Mouse (Mus musculus) liver, embryonic 14 days (tissue): ENCODE data around the gene Htra2. TPM values are rescaled to one million over a fixed set of nuclear protein-coding genes. Genes with fewer than 3 reads are reported as not detected.

Experiments
- polyA plus RNA-seq: library from polyadenylated mRNA; depleted of rRNA; stranded (reverse); fragments of >200 nt; gene quantifications from 2 replicates; pipeline ENCODE4 v1.2.3, GENCODE M21; 2012; rRNA removed

Gene Htra2
- 71.6 and 81.9 TPM in 2 replicates for polyA plus RNA-seq

GRCm38 (mm10) chr6:83054871-83055431 is at the start of gene Htra2:
Gene Htra2, minus strand, starts transcription at chr6:83055273.

GRCm38 (mm10) chr6:83101316-83101687 is 46.2 kb upstream of the Htra2 start, which contains the start of the genes Ccdc142 and Gm42688:
Gene Ccdc142, plus strand, starts transcription at chr6:83101601.
Gene Gm42688, plus strand, starts transcription at chr6:83101617.

GRCm38 (mm10) chr6:83086121-83087035 is 31.3 kb upstream of the Htra2 start, which contains the start of gene Lbx2:
Gene Lbx2, plus strand, starts transcription at chr6:83086367.

GRCm38 (mm10) chr6:83077630-83078323 is 22.7 kb upstream of the Htra2 start, which contains the start of gene Pcgf1:
Gene Pcgf1, plus strand, starts transcription at chr6:83077869.

GRCm38 (mm10) chr6:83070247-83070310 is 15.0 kb upstream of the Htra2 start, which contains the start of gene Tlx2:
Gene Tlx2, minus strand, starts transcription at chr6:83070293.

GRCm38 (mm10) chr6:83057790-83058189 is 2.7 kb upstream of the Htra2 start, which contains the start of gene Dqx1:
Gene Dqx1, plus strand, starts transcription at chr6:83057844.

GRCm38 (mm10) chr6:83054074-83054851 is 810 bp downstream of the Htra2 start, which contains the start of gene Aup1:
Gene Aup1, plus strand, starts transcription at chr6:83054521.

GRCm38 (mm10) chr6:83033249-83034185 is 21.6 kb downstream of the Htra2 start, which contains the start of the genes Dok1 and Loxl3:
Gene Dok1, minus strand, starts transcription at chr6:83033471.
Gene Loxl3, plus strand, starts transcription at chr6:83034173.

Other genes starting within 250 kb of the Htra2 start
- 0.02 and 0.05 TPM in 2 replicates for gene Sema4f, start 115.5 kb downstream of the Htra2 start, polyA plus RNA-seq
- gene M1ap, start 108.4 kb downstream of the Htra2 start, polyA plus RNA-seq = 7.5 and 8.6 TPM in 2 replicates
- gene Dok1, start 21.8 kb downstream of the Htra2 start, polyA plus RNA-seq = 13.6 and 15.5 TPM in 2 replicates
- gene Loxl3, start 21.1 kb downstream of the Htra2 start, polyA plus RNA-seq = 1.2 and 1.5 TPM in 2 replicates
- gene Aup1, start 752 bp downstream of the Htra2 start, polyA plus RNA-seq = 147 and 167 TPM in 2 replicates
- gene Dqx1, start 2.6 kb upstream of the Htra2 start, polyA plus RNA-seq = 6.2 and 8.0 TPM in 2 replicates
- gene Tlx2, start 15.0 kb upstream of the Htra2 start, polyA plus RNA-seq = not detected in 2 replicates
- gene Pcgf1, start 22.6 kb upstream of the Htra2 start, polyA plus RNA-seq = 18.8 and 20.7 TPM in 2 replicates
- gene Lbx2, start 31.1 kb upstream of the Htra2 start, polyA plus RNA-seq = 0.18 and 0.19 TPM in 2 replicates
- gene Ccdc142, start 46.3 kb upstream of the Htra2 start, polyA plus RNA-seq = 1.0 and 1.1 TPM in 2 replicates
- gene Gm42688, start 46.3 kb upstream of the Htra2 start, polyA plus RNA-seq = 2.1 TPM in 2 replicates
- 55.1 and 55.3 TPM in 2 replicates for gene Mrpl53, start 53.8 kb upstream of the Htra2 start, polyA plus RNA-seq
- 32.2 and 34.8 TPM in 2 replicates for gene Mogs, start 60.2 kb upstream of the Htra2 start, polyA plus RNA-seq
- gene Wbp1, start 66.3 kb upstream of the Htra2 start, polyA plus RNA-seq = 23.2 and 27.5 TPM in 2 replicates
- gene Ino80b, start 70.2 kb upstream of the Htra2 start, polyA plus RNA-seq = 11.3 and 11.9 TPM in 2 replicates
- 9.4 and 10.2 TPM in 2 replicates for gene Rtkn, start 80.2 kb upstream of the Htra2 start, polyA plus RNA-seq
- 0.29 and 0.36 TPM in 2 replicates for gene Wdr54, start 101.1 kb upstream of the Htra2 start, polyA plus RNA-seq
- 0.01 and 0.02 TPM in 2 replicates for gene 1700003E16Rik, start 101.1 kb upstream of the Htra2 start, polyA plus RNA-seq
- gene Dctn1, start 110.6 kb upstream of the Htra2 start, polyA plus RNA-seq = 20.0 and 20.7 TPM in 2 replicates
- 1.2 and 1.3 TPM in 2 replicates for gene Slc4a5, start 164.6 kb upstream of the Htra2 start, polyA plus RNA-seq